Mouse (Mus musculus): ENCODE data around the gene B3galt1. TPM values are rescaled to one million over a fixed set of nuclear protein-coding genes. Genes with fewer than 3 reads are reported as not detected.

Gene B3galt1
- polyA plus RNA-seq, 1 experiment from 2014 or later: 0.38 TPM

- Histone ChIP-seq H3K4me3 (replicated peaks) (no peak overlapping the region), H3K27ac (replicated peaks) (no peak overlapping the region), H3K4me2 (no peak overlapping the region), H3K9me3 (replicated peaks) (no peaks in the 10 kb centered on the region), H3K4me1 (replicated peaks) (no peaks in the 10 kb centered on the region), H3K27me3 (no peaks in the 10 kb centered on the region), H3K9ac (no peak overlapping the region), H3K36me3 (replicated peaks) (no peaks in the 10 kb centered on the region)
- 66% methylated on average over 4 of the region's 4 CpGs for WGBS (ENCODE audit: insufficient replicate concordance)
- no peak for ATAC-seq (ENCODE audit: insufficient read depth)
Observed at GRCm38 (mm10) chr2:68061341-68061740, 495.7 kb downstream of the B3galt1 start.

DNA sequence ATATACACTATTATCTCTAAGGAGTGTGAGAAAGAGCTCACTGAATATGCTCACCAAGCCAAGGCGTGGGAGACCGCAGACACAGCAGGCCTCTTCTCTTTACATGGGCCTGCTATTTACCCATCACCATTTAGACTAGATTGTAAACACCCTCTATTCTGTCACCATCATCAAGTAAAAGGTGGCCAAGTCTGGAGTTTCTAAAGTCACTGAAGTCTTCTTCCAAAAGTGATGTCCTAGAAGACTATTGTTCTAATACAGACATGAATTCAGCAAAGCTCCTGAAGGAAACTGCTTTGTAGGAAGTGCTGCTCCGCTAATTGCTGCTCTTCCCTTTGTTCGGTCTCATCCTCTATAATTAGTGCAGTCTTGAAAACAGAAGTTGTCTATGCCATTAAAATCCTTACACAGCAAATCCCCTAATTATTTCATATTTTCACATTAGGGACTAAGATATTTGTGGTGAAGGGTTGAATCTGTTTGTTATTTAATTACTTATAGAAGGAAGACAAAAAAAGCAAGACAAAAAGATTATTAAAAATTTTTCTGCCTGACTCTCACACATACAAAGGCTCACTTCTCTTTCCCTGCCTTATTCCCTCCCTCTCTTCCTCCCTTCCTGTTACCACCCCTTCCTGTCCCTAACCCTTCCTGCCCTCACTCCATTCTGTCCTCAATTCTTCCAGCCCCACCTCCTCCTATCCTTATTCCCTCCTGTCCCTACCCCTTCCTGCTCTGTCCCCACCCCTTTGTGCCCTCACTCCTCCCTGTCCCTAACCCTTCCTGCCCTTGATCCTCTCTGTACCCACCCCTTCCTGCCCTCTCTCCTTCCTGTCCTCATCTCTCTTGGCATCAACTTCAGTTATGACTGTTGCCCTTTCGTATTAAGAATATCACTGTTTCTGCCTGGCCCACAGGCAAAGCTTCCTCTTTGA lies 514.0 kb downstream of the B3galt1 start:
- Histone ChIP-seq H3K4me3 (replicated peaks) (no peak overlapping the region), H3K27me3 (no peaks in the 10 kb centered on the region), H3K9me3 (replicated peaks) (no peaks in the 10 kb centered on the region), H3K9ac (no peak overlapping the region), H3K27ac (replicated peaks) (no peak overlapping the region), H3K4me2 (no peak overlapping the region), H3K4me1 (replicated peaks) (no peaks in the 10 kb centered on the region), H3K36me3 (replicated peaks) (no peaks in the 10 kb centered on the region)
- WGBS (ENCODE audit: insufficient replicate concordance): 64% methylated on average over 5 of the region's 5 CpGs
- ATAC-seq (ENCODE audit: insufficient read depth): no peak

GRCm38 (mm10) chr2:68080872-68081280 lies 515.2 kb downstream of the B3galt1 start:
- Histone ChIP-seq H3K4me3 (replicated peaks) (no peak overlapping the region), H3K9ac (no peak overlapping the region), H3K9me3 (replicated peaks) (no peaks in the 10 kb centered on the region), H3K27me3 (no peaks in the 10 kb centered on the region), H3K27ac (replicated peaks) (no peak overlapping the region), H3K36me3 (replicated peaks) (no peaks in the 10 kb centered on the region), H3K4me1 (replicated peaks) (no peaks in the 10 kb centered on the region), H3K4me2 (no peak overlapping the region)
- ATAC-seq (ENCODE audit: insufficient read depth): no peak

DNA sequence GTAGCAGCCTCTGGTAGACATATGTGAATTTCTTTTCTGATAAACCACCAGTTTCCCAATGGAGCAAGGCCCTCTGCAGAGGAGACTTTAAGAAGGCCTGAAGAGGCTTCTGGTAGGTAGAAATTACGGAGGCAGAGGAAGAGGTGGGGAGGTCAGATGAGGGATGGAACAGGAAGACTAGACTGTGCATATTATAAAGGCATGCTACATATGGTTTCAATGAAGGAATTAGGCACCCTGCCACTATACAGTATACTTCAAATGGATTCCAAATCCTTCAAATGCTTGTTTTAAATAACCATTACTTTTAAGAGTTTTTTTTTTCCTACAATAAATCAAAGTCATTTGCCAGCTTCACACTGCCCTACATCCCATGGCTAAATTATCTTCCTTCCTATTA lies 518.8 kb downstream of the B3galt1 start:
- Histone ChIP-seq H3K27ac (replicated peaks) (no peak overlapping the region), H3K4me3 (replicated peaks) (no peak overlapping the region), H3K36me3 (replicated peaks) (no peaks in the 10 kb centered on the region), H3K9me3 (replicated peaks) (no peaks in the 10 kb centered on the region), H3K4me2 (no peak overlapping the region), H3K4me1 (replicated peaks) (no peaks in the 10 kb centered on the region), H3K9ac (no peak overlapping the region), H3K27me3 (no peaks in the 10 kb centered on the region)
- WGBS (ENCODE audit: insufficient replicate concordance): 42% methylated on average over 1 of the region's 1 CpGs
- ATAC-seq (ENCODE audit: insufficient read depth): no peak

- no peaks in the 10 kb centered on the region for H3K36me3 ChIP-seq (replicated peaks)
- 50% methylated on average over 4 of the region's 4 CpGs for WGBS (ENCODE audit: insufficient replicate concordance)
- H3K27ac ChIP-seq (replicated peaks): no peak overlapping the region
- H3K4me3 ChIP-seq (replicated peaks): no peak overlapping the region
- H3K9me3 ChIP-seq (replicated peaks): no peaks in the 10 kb centered on the region
- no peak overlapping the region for H3K9ac ChIP-seq
- no peak for ATAC-seq (ENCODE audit: insufficient read depth)
- no peaks in the 10 kb centered on the region for H3K4me1 ChIP-seq (replicated peaks)
- H3K4me2 ChIP-seq: no peak overlapping the region
- H3K27me3 ChIP-seq: no peaks in the 10 kb centered on the region
Observed at GRCm38 (mm10) chr2:68086101-68086500, 520.4 kb downstream of the B3galt1 start.

GRCm38 (mm10) chr2:68091559-68091958 lies 525.9 kb downstream of the B3galt1 start:
- H3K27me3 ChIP-seq: no peaks in the 10 kb centered on the region
- H3K36me3 ChIP-seq (replicated peaks): no peaks in the 10 kb centered on the region
- ATAC-seq (ENCODE audit: insufficient read depth): no peak
- no peak overlapping the region for H3K27ac ChIP-seq (replicated peaks)
- H3K4me1 ChIP-seq (replicated peaks): no peaks in the 10 kb centered on the region
- no peak overlapping the region for H3K9ac ChIP-seq
- WGBS (ENCODE audit: insufficient replicate concordance): 57% methylated on average over 2 of the region's 2 CpGs
- H3K4me3 ChIP-seq (replicated peaks): no peak overlapping the region
- no peaks in the 10 kb centered on the region for H3K9me3 ChIP-seq (replicated peaks)
- H3K4me2 ChIP-seq: no peak overlapping the region

DNA sequence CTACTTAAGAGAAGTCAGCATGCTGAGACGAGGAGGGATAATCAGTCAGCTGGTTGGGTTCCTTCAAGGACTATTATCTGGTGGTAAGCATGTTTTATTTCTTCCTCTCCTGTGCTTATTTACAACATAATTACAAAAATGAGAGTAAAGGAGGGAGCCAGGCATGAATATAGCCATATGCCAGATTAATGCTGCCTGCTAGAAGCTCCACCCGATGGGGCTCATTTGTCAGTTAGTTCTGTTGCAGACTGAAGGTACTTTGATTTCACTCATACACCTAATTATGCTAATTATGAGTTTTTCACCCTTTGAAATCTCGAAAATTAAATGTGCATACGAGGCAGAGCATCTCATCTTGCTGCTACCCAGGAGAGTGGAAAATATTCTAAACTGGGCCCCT lies 539.0 kb downstream of the B3galt1 start:
- Histone ChIP-seq H3K4me3 (replicated peaks) (no peak overlapping the region), H3K9ac (no peak overlapping the region), H3K27ac (replicated peaks) (no peak overlapping the region), H3K4me1 (replicated peaks) (no peaks in the 10 kb centered on the region), H3K36me3 (replicated peaks) (no peaks in the 10 kb centered on the region), H3K9me3 (replicated peaks) (no peaks in the 10 kb centered on the region), H3K27me3 (no peaks in the 10 kb centered on the region), H3K4me2 (no peak overlapping the region)
- WGBS (ENCODE audit: insufficient replicate concordance): 42% methylated on average over 4 of the region's 4 CpGs
- ATAC-seq (ENCODE audit: insufficient read depth): no peak

- H3K27me3 ChIP-seq: no peaks in the 10 kb centered on the region
- no peaks in the 10 kb centered on the region for H3K36me3 ChIP-seq (replicated peaks)
- H3K9ac ChIP-seq: no peak overlapping the region
- no peak overlapping the region for H3K27ac ChIP-seq (replicated peaks)
- no peak overlapping the region for H3K4me3 ChIP-seq (replicated peaks)
- H3K4me1 ChIP-seq (replicated peaks): no peaks in the 10 kb centered on the region
- no peak for ATAC-seq (ENCODE audit: insufficient read depth)
- H3K4me2 ChIP-seq: no peak overlapping the region
- no peaks in the 10 kb centered on the region for H3K9me3 ChIP-seq (replicated peaks)
- 50% methylated on average over 8 of the region's 8 CpGs for WGBS (ENCODE audit: insufficient replicate concordance)
Observed at GRCm38 (mm10) chr2:68118076-68118475, 552.4 kb downstream of the B3galt1 start.

- no peak overlapping the region for H3K9ac ChIP-seq
- no peaks in the 10 kb centered on the region for H3K4me1 ChIP-seq (replicated peaks)
- 54% methylated on average over 6 of the region's 6 CpGs for WGBS (ENCODE audit: insufficient replicate concordance)
- H3K4me3 ChIP-seq (replicated peaks): no peak overlapping the region
- H3K27me3 ChIP-seq: no peaks in the 10 kb centered on the region
- H3K9me3 ChIP-seq (replicated peaks): no peaks in the 10 kb centered on the region; the same call in 1 of the 2 replicates
- no peak for ATAC-seq (ENCODE audit: insufficient read depth)
- no peaks in the 10 kb centered on the region for H3K36me3 ChIP-seq (replicated peaks)
- no peak overlapping the region for H3K4me2 ChIP-seq
- H3K27ac ChIP-seq (replicated peaks): no peak overlapping the region
Observed at GRCm38 (mm10) chr2:68124751-68125150, 559.1 kb downstream of the B3galt1 start.

DNA sequence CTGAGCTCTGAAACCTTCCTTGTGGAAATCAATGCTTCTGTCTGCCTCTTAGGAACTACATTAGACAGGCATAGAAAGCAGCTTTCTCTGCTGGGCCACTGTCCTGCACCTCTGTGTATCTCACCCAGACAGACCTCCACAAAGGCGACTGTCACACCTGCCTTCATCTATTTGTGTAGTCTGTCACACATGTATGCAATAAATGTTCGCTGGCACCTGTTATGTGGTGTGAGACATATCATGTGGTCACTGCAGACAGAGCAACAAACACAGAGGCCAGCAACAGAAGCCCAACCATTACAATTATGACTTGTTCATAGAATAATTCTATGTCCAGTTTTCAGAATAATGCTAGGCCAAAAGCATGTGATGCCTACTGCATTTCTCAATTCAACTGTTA lies 575.4 kb downstream of the B3galt1 start:
- Histone ChIP-seq H3K4me2 (no peak overlapping the region), H3K9me3 (replicated peaks) (no peaks in the 10 kb centered on the region), H3K27me3 (no peaks in the 10 kb centered on the region), H3K27ac (replicated peaks) (no peak overlapping the region), H3K36me3 (replicated peaks) (no peaks in the 10 kb centered on the region), H3K9ac (no peak overlapping the region), H3K4me1 (replicated peaks) (no peaks in the 10 kb centered on the region), H3K4me3 (replicated peaks) (no peak overlapping the region)
- no peak for ATAC-seq (ENCODE audit: insufficient read depth)
- 53% methylated on average over 2 of the region's 2 CpGs for WGBS (ENCODE audit: insufficient replicate concordance)

DNA sequence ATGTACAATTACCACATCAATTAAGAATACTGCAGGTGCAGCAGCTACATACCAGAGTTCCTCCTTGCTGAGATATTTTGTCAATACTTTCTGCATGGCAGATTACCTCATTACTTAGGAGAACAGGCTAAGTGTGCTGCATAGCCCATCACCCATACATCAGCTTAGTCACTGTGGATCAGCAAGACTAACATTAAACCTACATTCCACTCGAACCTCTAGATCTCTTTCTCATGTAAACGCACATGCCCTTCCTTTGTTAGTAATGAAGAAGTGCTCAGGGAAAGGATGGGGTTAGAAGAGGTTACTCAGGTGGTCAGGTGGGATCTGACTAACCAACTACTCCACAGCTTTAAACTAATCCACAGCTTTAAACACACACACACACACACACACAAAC lies 577.6 kb downstream of the B3galt1 start:
- WGBS (ENCODE audit: insufficient replicate concordance): 41% methylated on average over 2 of the region's 2 CpGs
- Histone ChIP-seq H3K4me1 (replicated peaks) (no peaks in the 10 kb centered on the region), H3K9me3 (replicated peaks) (no peaks in the 10 kb centered on the region), H3K27ac (replicated peaks) (no peak overlapping the region), H3K9ac (no peak overlapping the region), H3K4me2 (no peak overlapping the region), H3K27me3 (no peaks in the 10 kb centered on the region), H3K36me3 (replicated peaks) (no peaks in the 10 kb centered on the region), H3K4me3 (replicated peaks) (no peak overlapping the region)
- ATAC-seq (ENCODE audit: insufficient read depth): no peak

DNA sequence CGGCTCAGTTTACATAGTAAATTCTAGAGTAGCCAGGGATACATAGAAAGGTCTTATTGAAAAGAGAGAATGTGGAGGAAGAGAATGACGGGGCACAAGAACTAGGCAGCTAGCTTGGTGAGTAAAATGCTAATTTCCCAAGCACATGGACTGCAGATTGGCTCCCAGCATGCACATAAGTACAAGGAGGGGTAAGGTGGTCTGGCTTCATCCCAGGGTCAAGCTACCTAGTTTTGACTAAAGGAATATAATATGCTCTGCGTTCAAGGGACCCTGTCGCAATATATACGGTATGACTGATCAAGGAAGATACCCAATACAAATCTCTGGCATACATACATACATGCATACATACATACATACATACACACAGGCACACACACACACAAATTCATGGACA lies 594.1 kb downstream of the B3galt1 start:
- Histone ChIP-seq H3K9ac (no peak overlapping the region), H3K36me3 (replicated peaks) (no peaks in the 10 kb centered on the region)

More for the DNA sequence above, 594.1 kb downstream of the B3galt1 start:
- H3K27me3 ChIP-seq: no peaks in the 10 kb centered on the region
- 74% methylated on average over 5 of the region's 5 CpGs for WGBS (ENCODE audit: insufficient replicate concordance)
- no peaks in the 10 kb centered on the region for H3K4me1 ChIP-seq (replicated peaks)
- no peak overlapping the region for H3K4me3 ChIP-seq (replicated peaks)
- H3K9me3 ChIP-seq (replicated peaks): no peaks in the 10 kb centered on the region
- no peak overlapping the region for H3K27ac ChIP-seq (replicated peaks)
- H3K4me2 ChIP-seq: no peak overlapping the region
- no peak for ATAC-seq (ENCODE audit: insufficient read depth)
